Mouse (Mus musculus) hindbrain, postnatal 0 days (tissue): ENCODE results near the gene Drap1. TPM values are rescaled to one million over a fixed set of nuclear protein-coding genes. Genes with fewer than 3 reads are reported as not detected.

Source experiments
- ATAC-seq: fragments of 200-750 bp; cut with Nextera tagmentation; 2 replicates; pipeline ENCODE4 v1.8.0; 2017; ENCODE audit warnings: mild to moderate bottlenecking, moderate TSS enrichment, moderate library complexity
- DNase-seq: peaks from one replicate; pipeline ENCODE4 v3.0.0-alpha.2; 2015; ENCODE audit warnings: low spot score
- H3K27ac ChIP-seq: fragments of 300-500 bp; sonication (generic); 2 replicates; pipeline ENCODE4 v1.5.1; 2014; ENCODE audit warnings: mild to moderate bottlenecking
- H3K27me3 ChIP-seq: fragments of 300-500 bp; sonication (generic); 2 replicates; pipeline ENCODE4 v1.6.1; 2014; ENCODE audit warnings: low read length, mixed read lengths; ENCODE audit not compliant: insufficient read depth
- H3K36me3 ChIP-seq: fragments of 300-500 bp; sonication (generic); 2 replicates; pipeline ENCODE4 v1.6.1; 2014; ENCODE audit warnings: low read length, mixed read lengths; ENCODE audit not compliant: insufficient read depth
- H3K4me1 ChIP-seq: fragments of 300-500 bp; sonication (generic); 2 replicates; pipeline ENCODE4 v1.6.1; 2014; ENCODE audit warnings: antibody characterized with exemption, low read length, mixed read lengths; ENCODE audit not compliant: insufficient read depth
- H3K4me2 ChIP-seq: fragments of 300-500 bp; sonication (generic); 2 replicates; pipeline ENCODE4 v1.6.1; 2014; ENCODE audit warnings: low read depth, mild to moderate bottlenecking, low read length, moderate library complexity, mixed read lengths
- H3K4me3 ChIP-seq: fragments of 300-500 bp; sonication (generic); 2 replicates; pipeline ENCODE4 v1.5.1; 2014; ENCODE audit warnings: low read length
- H3K9ac ChIP-seq: fragments of 300-500 bp; sonication (generic); replicated peaks from 2 replicates; pipeline ENCODE4 v1.6.1; 2014; ENCODE audit warnings: mild to moderate bottlenecking, low read length, moderate library complexity, mixed read lengths
- H3K9me3 ChIP-seq: fragments of 300-500 bp; sonication (generic); 2 replicates; pipeline ENCODE4 v1.6.1; 2016; ENCODE audit warnings: low read length, mixed read lengths
- CTCF ChIP-seq: IDR thresholded peaks from 2 replicates; pipeline ENCODE4 v1.5.1; 2016; ENCODE audit warnings: antibody characterized with exemption, control low read depth, low read depth
- WGBS: fragments of 180-500 bp; shearing (Covaris S2); extraction: QIAGEN DNeasy Blood & Tissue Kit; methylation state at CpG from one replicate; pipeline ENCODE4 v1.1.7; 2014; 5-methylcytosine and 5-hydroxymethylcytosine counted together
- polyA plus RNA-seq: library from polyadenylated mRNA; unstranded; fragments of >200 nt; fragmentation: Nextera tagmentation; extraction: Ambion mirVana; gene quantifications from 2 replicates; pipeline ENCODE4 v1.2.1, GENCODE M21; 2015
- total RNA-seq: library from RNA; depleted of rRNA; stranded (reverse); fragments of >200 nt; gene quantifications from 2 replicates; pipeline ENCODE4 v1.2.3, GENCODE M21; 2014

The Drap1 gene
- total and polyA plus RNA-seq, 2 experiments from 2014 or later, result 111 to 331 TPM

- H3K27me3 ChIP-seq, result no peaks in the 10 kb centered on the region
- no peak for TF ChIP-seq CTCF
- H3K9ac ChIP-seq, result peak within 1 kb of the TSS; percentile 82
- no peaks in the 10 kb centered on the region for H3K9me3 ChIP-seq
- DNase-seq (no peak), ATAC-seq (no peak)
- 0 out of 2 replicates have a peak, but pooled peaks cover 4% of the 10 kb centered on the region for H3K36me3 ChIP-seq
- peak within 1 kb of the TSS; percentile 99 for H3K27ac ChIP-seq
- peak within 1 kb of the TSS; percentile 66 for H3K4me3 ChIP-seq
- WGBS, result 13% methylated on average over 14 of the region's 14 CpGs
- H3K4me1 ChIP-seq, result peaks cover 27% of the 10 kb centered on the region
- peak within 1 kb of the TSS; percentile 96 for H3K4me2 ChIP-seq
These were observed 33.1 kb upstream of the Drap1 start, which contains the start of gene Ccdc85b for GRCm38 (mm10) chr19:5457746-5458442. Ccdc85b (minus strand) TSS chr19:5457894.

- ATAC-seq (peak; percentile 94), DNase-seq (peak; percentile 97)
- H3K9me3 ChIP-seq, result no peaks in the 10 kb centered on the region
- H3K27ac ChIP-seq, result peak overlapping the region; percentile 99
- peak overlapping the region; percentile 82 for H3K9ac ChIP-seq
- under 1% methylated on average over 70 of the region's 70 CpGs for WGBS
- no peaks in the 10 kb centered on the region for H3K36me3 ChIP-seq
- H3K4me2 ChIP-seq, result peak overlapping the region; percentile 96
- H3K4me3 ChIP-seq, result peak overlapping the region; percentile 66
- no peak; the same call in 1 of the 2 replicates for TF ChIP-seq CTCF
- no peaks in the 10 kb centered on the region for H3K27me3 ChIP-seq
- peaks cover 27% of the 10 kb centered on the region for H3K4me1 ChIP-seq
These were observed 32.4 kb upstream of the Drap1 start for GRCm38 (mm10) chr19:5456922-5457745.

- no peaks in the 10 kb centered on the region for H3K9me3 ChIP-seq
- H3K27me3 ChIP-seq, result no peaks in the 10 kb centered on the region
- H3K4me1 ChIP-seq, result peaks cover 23% of the 10 kb centered on the region
- peak overlapping the region; percentile 66 for H3K4me3 ChIP-seq
- no peak for TF ChIP-seq CTCF
- WGBS, result 3% methylated on average over 26 of the region's 26 CpGs
- peak overlapping the region; percentile 99 for H3K27ac ChIP-seq
- peak overlapping the region; percentile 82 for H3K9ac ChIP-seq
- DNase-seq (peak; percentile 10), ATAC-seq (no peak)
- H3K4me2 ChIP-seq, result peak overlapping the region; percentile 96
- no peaks in the 10 kb centered on the region for H3K36me3 ChIP-seq
These were observed 31.6 kb upstream of the Drap1 start for GRCm38 (mm10) chr19:5456241-5456921.

GRCm38 (mm10) chr19:5455568-5455967 is 30.8 kb upstream of the Drap1 start:
- Histone ChIP-seq H3K27me3 (no peaks in the 10 kb centered on the region), H3K36me3 (no peaks in the 10 kb centered on the region), H3K4me2 (peak overlapping the region; percentile 96), H3K9ac (peak overlapping the region; percentile 82; the same call in 1 of the 2 replicates), H3K4me3 (peak overlapping the region; percentile 66), H3K4me1 (peaks cover 19% of the 10 kb centered on the region), H3K27ac (peak overlapping the region; percentile 99; the same call in 1 of the 2 replicates), H3K9me3 (no peaks in the 10 kb centered on the region)
- ATAC-seq (no peak), DNase-seq (no peak)
- TF ChIP-seq CTCF, result no peak
- WGBS, result 52% methylated on average over 8 of the region's 8 CpGs

- ATAC-seq, result no peak
- Histone ChIP-seq H3K4me1 (peaks cover 19% of the 10 kb centered on the region), H3K4me3 (no peak overlapping the region), H3K9me3 (no peaks in the 10 kb centered on the region), H3K27ac (no peak overlapping the region), H3K9ac (no peak overlapping the region), H3K4me2 (peak overlapping the region; percentile 96), H3K27me3 (0 out of 2 replicates have a peak, but pooled peaks cover 2% of the 10 kb centered on the region), H3K36me3 (no peaks in the 10 kb centered on the region)
- DNase-seq, result no peak
- no peak for TF ChIP-seq CTCF
- 73% methylated on average over 12 of the region's 12 CpGs for WGBS
These were observed 30.3 kb upstream of the Drap1 start for GRCm38 (mm10) chr19:5455037-5455436.

- Histone ChIP-seq H3K27ac (no peak overlapping the region), H3K4me1 (peaks cover 18% of the 10 kb centered on the region), H3K36me3 (no peaks in the 10 kb centered on the region), H3K9me3 (no peaks in the 10 kb centered on the region), H3K9ac (no peak overlapping the region), H3K4me2 (no peak overlapping the region), H3K4me3 (no peak overlapping the region), H3K27me3 (peaks cover 25% of the 10 kb centered on the region)
- WGBS, result 82% methylated on average over 6 of the region's 6 CpGs
- ATAC-seq (no peak), DNase-seq (no peak)
- 0 out of 2 replicates have a peak, but pooled peaks have one; percentile 1 for TF ChIP-seq CTCF
These were observed 27.0 kb upstream of the Drap1 start for GRCm38 (mm10) chr19:5451766-5452165.
